Mouse (Mus musculus) limb, embryonic 13.5 days (tissue): ENCODE data around the gene Ctsa. TPM values are rescaled to one million over a fixed set of nuclear protein-coding genes. Genes with fewer than 3 reads are reported as not detected.
A peak's percentile ranks its signal among the peaks of the same experiment; 100 is the strongest.

Experiments used
- ATAC-seq: fragments of 200-750 bp; cut with Nextera tagmentation; 2 replicates; pipeline ENCODE4 v1.8.0; 2017; ENCODE audit warnings: low read depth, moderate number of reproducible peaks, moderate TSS enrichment; ENCODE audit not compliant: low FRiP score
- H3K27ac ChIP-seq: fragments of 300-500 bp; sonication (generic); 2 replicates; pipeline ENCODE4 v1.5.1; 2015; ENCODE audit warnings: inconsistent platforms, mild to moderate bottlenecking, moderate library complexity
- H3K27me3 ChIP-seq: fragments of 300-500 bp; sonication (generic); 2 replicates; pipeline ENCODE4 v1.6.1; 2015; ENCODE audit warnings: mild to moderate bottlenecking, inconsistent platforms
- H3K36me3 ChIP-seq: fragments of 300-500 bp; sonication (generic); 2 replicates; pipeline ENCODE4 v1.6.1; 2015; ENCODE audit warnings: inconsistent platforms, mild to moderate bottlenecking, moderate library complexity
- H3K4me1 ChIP-seq: fragments of 300-500 bp; sonication (generic); 2 replicates; pipeline ENCODE4 v1.6.1; 2015; ENCODE audit warnings: inconsistent platforms
- H3K4me2 ChIP-seq: fragments of 300-500 bp; sonication (generic); replicated peaks from 2 replicates; pipeline ENCODE4 v1.6.1; 2015; ENCODE audit warnings: inconsistent platforms, mild to moderate bottlenecking, moderate library complexity
- H3K4me3 ChIP-seq: fragments of 300-500 bp; sonication (generic); 2 replicates; pipeline ENCODE4 v1.5.1; 2015; ENCODE audit warnings: moderate library complexity, mild to moderate bottlenecking, inconsistent platforms
- H3K9ac ChIP-seq: fragments of 300-500 bp; sonication (generic); 2 replicates; pipeline ENCODE4 v1.6.1; 2015; ENCODE audit warnings: mild to moderate bottlenecking, inconsistent platforms
- H3K9me3 ChIP-seq: fragments of 300-500 bp; sonication (generic); 2 replicates; pipeline ENCODE4 v1.6.1; 2016; ENCODE audit warnings: inconsistent platforms
- WGBS: fragments of 180-500 bp; shearing (Covaris S2); methylation state at CpG from one replicate; pipeline ENCODE4 v1.1.7; 2015; 5-methylcytosine and 5-hydroxymethylcytosine counted together
- polyA plus RNA-seq: library from polyadenylated mRNA; unstranded; fragments of >200 nt; fragmentation: Nextera tagmentation; extraction: Ambion mirVana; gene quantifications from 2 replicates; pipeline ENCODE4 v1.2.1, GENCODE M21; 2015

The Ctsa gene
- polyA plus RNA-seq, 1 experiment from 2014 or later: 135 TPM

- H3K4me1 ChIP-seq: no peaks in the 10 kb centered on the region
- WGBS: 77% methylated on average over 5 of the region's 5 CpGs
Observed at GRCm38 (mm10) chr2:164815348-164815747, 17.3 kb upstream of the Ctsa start.

GRCm38 (mm10) chr2:164815821-164816220 is 16.9 kb upstream of the Ctsa start:
- no peak overlapping the region for H3K4me3 ChIP-seq
- no peak for ATAC-seq
- H3K27ac ChIP-seq: no peak overlapping the region
- H3K9me3 ChIP-seq: no peaks in the 10 kb centered on the region
- H3K9ac ChIP-seq: no peak overlapping the region
- H3K4me2 ChIP-seq: no peak overlapping the region
- no peaks in the 10 kb centered on the region for H3K4me1 ChIP-seq
- WGBS: 93% methylated on average over 8 of the region's 8 CpGs
- H3K36me3 ChIP-seq: peaks cover 9% of the 10 kb centered on the region
- no peaks in the 10 kb centered on the region for H3K27me3 ChIP-seq

More at GRCm38 (mm10) chr2:164815348-164815747, 17.3 kb upstream of the Ctsa start:
- Histone ChIP-seq H3K27me3 (no peaks in the 10 kb centered on the region), H3K36me3 (peaks cover 5% of the 10 kb centered on the region; the same call in 1 of the 2 replicates), H3K4me3 (no peak overlapping the region), H3K4me2 (no peak overlapping the region), H3K9ac (no peak overlapping the region), H3K27ac (no peak overlapping the region), H3K9me3 (no peaks in the 10 kb centered on the region)
- ATAC-seq: no peak

- peaks cover 17% of the 10 kb centered on the region for H3K36me3 ChIP-seq
Observed at GRCm38 (mm10) chr2:164817206-164817605, 15.5 kb upstream of the Ctsa start.

GRCm38 (mm10) chr2:164817703-164818102 is 15.0 kb upstream of the Ctsa start:
- no peak overlapping the region for H3K9ac ChIP-seq
- WGBS: 76% methylated on average over 5 of the region's 5 CpGs
- H3K4me1 ChIP-seq: peaks cover 4% of the 10 kb centered on the region; the same call in 1 of the 2 replicates
- no peak overlapping the region for H3K27ac ChIP-seq
- no peak overlapping the region for H3K4me2 ChIP-seq
- no peaks in the 10 kb centered on the region for H3K27me3 ChIP-seq
- no peaks in the 10 kb centered on the region for H3K9me3 ChIP-seq
- ATAC-seq: no peak
- H3K4me3 ChIP-seq: no peak overlapping the region
- H3K36me3 ChIP-seq: peaks cover 17% of the 10 kb centered on the region

More at GRCm38 (mm10) chr2:164817206-164817605, 15.5 kb upstream of the Ctsa start:
- ATAC-seq: no peak
- H3K27me3 ChIP-seq: no peaks in the 10 kb centered on the region
- H3K9ac ChIP-seq: no peak overlapping the region
- no peak overlapping the region for H3K4me2 ChIP-seq
- no peaks in the 10 kb centered on the region for H3K9me3 ChIP-seq
- WGBS: 90% methylated on average over 6 of the region's 6 CpGs
- peaks cover 1% of the 10 kb centered on the region; the same call in 1 of the 2 replicates for H3K4me1 ChIP-seq
- no peak overlapping the region for H3K4me3 ChIP-seq
- H3K27ac ChIP-seq: no peak overlapping the region

GRCm38 (mm10) chr2:164821060-164821459 is 11.6 kb upstream of the Ctsa start:
- Histone ChIP-seq H3K9me3 (no peaks in the 10 kb centered on the region), H3K4me3 (no peak overlapping the region), H3K36me3 (peaks cover 32% of the 10 kb centered on the region), H3K9ac (no peak overlapping the region), H3K27ac (no peak overlapping the region), H3K27me3 (no peaks in the 10 kb centered on the region), H3K4me2 (no peak overlapping the region), H3K4me1 (peaks cover 10% of the 10 kb centered on the region)
- 80% methylated on average over 6 of the region's 6 CpGs for whole genome bisulfite sequencing
- ATAC-seq: no peak

GRCm38 (mm10) chr2:164822636-164823165 is 10.0 kb upstream of the Ctsa start, which contains the start of gene Zswim1:
Zswim1 (plus strand) TSS chr2:164822686.
- peak within 1 kb of the TSS; percentile 74 for H3K4me2 ChIP-seq
- no peaks in the 10 kb centered on the region for H3K27me3 ChIP-seq
- peak within 1 kb of the TSS; percentile 71 for H3K4me3 ChIP-seq
- peaks cover 48% of the 10 kb centered on the region for H3K36me3 ChIP-seq
- H3K9me3 ChIP-seq: no peaks in the 10 kb centered on the region
- peak; percentile 99 for ATAC-seq
- H3K4me1 ChIP-seq: peaks cover 10% of the 10 kb centered on the region
- peak within 1 kb of the TSS; percentile 67; the same call in 1 of the 2 replicates for H3K27ac ChIP-seq
- H3K9ac ChIP-seq: peak within 1 kb of the TSS; percentile 76
- 2% methylated on average over 32 of the region's 32 CpGs for WGBS

- Histone ChIP-seq H3K9me3 (no peaks in the 10 kb centered on the region), H3K36me3 (peaks cover 53% of the 10 kb centered on the region), H3K27ac (peak overlapping the region; percentile 67; the same call in 1 of the 2 replicates), H3K4me2 (peak overlapping the region; percentile 74), H3K9ac (peak overlapping the region; percentile 76), H3K4me1 (peaks cover 10% of the 10 kb centered on the region), H3K27me3 (no peaks in the 10 kb centered on the region), H3K4me3 (peak overlapping the region; percentile 71)
- peak; percentile 21; the same call in 1 of the 2 replicates for ATAC-seq
- 3% methylated on average over 10 of the region's 10 CpGs for WGBS
Observed at GRCm38 (mm10) chr2:164823181-164823585, 9.5 kb upstream of the Ctsa start.

- Histone ChIP-seq H3K4me1 (peaks cover 10% of the 10 kb centered on the region), H3K27me3 (no peaks in the 10 kb centered on the region), H3K27ac (no peak overlapping the region), H3K9ac (no peak overlapping the region), H3K4me2 (peak overlapping the region; percentile 74), H3K36me3 (peaks cover 61% of the 10 kb centered on the region), H3K9me3 (no peaks in the 10 kb centered on the region), H3K4me3 (peak overlapping the region; percentile 71; the same call in 1 of the 2 replicates)
- 92% methylated on average over 4 of the region's 4 CpGs for WGBS
- no peak for ATAC-seq
Observed at GRCm38 (mm10) chr2:164823969-164824368, 8.7 kb upstream of the Ctsa start.

- Histone ChIP-seq H3K9me3 (no peaks in the 10 kb centered on the region), H3K4me2 (no peak overlapping the region), H3K9ac (no peak overlapping the region; the same call in 1 of the 2 replicates), H3K27me3 (no peaks in the 10 kb centered on the region), H3K4me1 (peaks cover 10% of the 10 kb centered on the region), H3K4me3 (no peak overlapping the region), H3K27ac (no peak overlapping the region), H3K36me3 (peaks cover 56% of the 10 kb centered on the region)
- no peak for ATAC-seq
- WGBS: 95% methylated on average over 17 of the region's 17 CpGs
Observed at GRCm38 (mm10) chr2:164825521-164825920, 7.2 kb upstream of the Ctsa start.

GRCm38 (mm10) chr2:164827146-164827850 is 5.4 kb upstream of the Ctsa start:
- H3K27ac ChIP-seq: no peak overlapping the region
- peaks cover 46% of the 10 kb centered on the region for H3K36me3 ChIP-seq
- no peak overlapping the region for H3K4me3 ChIP-seq
- 85% methylated on average over 16 of the region's 16 CpGs for WGBS
- no peak overlapping the region for H3K4me2 ChIP-seq
- H3K9ac ChIP-seq: 0 out of 2 replicates have a peak overlapping the region, but pooled peaks have one; percentile 14
- no peaks in the 10 kb centered on the region for H3K27me3 ChIP-seq
- H3K4me1 ChIP-seq: peaks cover 8% of the 10 kb centered on the region
- no peaks in the 10 kb centered on the region for H3K9me3 ChIP-seq
- ATAC-seq: no peak

GRCm38 (mm10) chr2:164828437-164828836 is 4.2 kb upstream of the Ctsa start, which contains the start of gene Spata25:
Spata25 (minus strand) TSS chr2:164828537.
- ATAC-seq: no peak
- Histone ChIP-seq H3K4me3 (no peak within 1 kb of the TSS), H3K9me3 (no peaks in the 10 kb centered on the region), H3K27ac (no peak within 1 kb of the TSS), H3K27me3 (no peaks in the 10 kb centered on the region), H3K4me1 (peaks cover 12% of the 10 kb centered on the region), H3K9ac (0 out of 2 replicates have a peak within 1 kb of the TSS, but pooled peaks have one; percentile 14), H3K4me2 (no peak within 1 kb of the TSS), H3K36me3 (peaks cover 46% of the 10 kb centered on the region)
- 87% methylated on average over 6 of the region's 6 CpGs for WGBS

GRCm38 (mm10) chr2:164829090-164829489 is 3.6 kb upstream of the Ctsa start:
- Histone ChIP-seq H3K4me3 (no peak overlapping the region), H3K9me3 (no peaks in the 10 kb centered on the region), H3K36me3 (peaks cover 46% of the 10 kb centered on the region), H3K4me1 (peaks cover 8% of the 10 kb centered on the region), H3K27ac (no peak overlapping the region), H3K27me3 (no peaks in the 10 kb centered on the region), H3K4me2 (no peak overlapping the region), H3K9ac (no peak overlapping the region)
- WGBS: 100% methylated on average over 1 of the region's 1 CpGs
- ATAC-seq: no peak
